Mouse (Mus musculus): ENCODE data around the gene Efcab5. TPM values are rescaled to one million over a fixed set of nuclear protein-coding genes. Genes with fewer than 3 reads are reported as not detected.

The Efcab5 gene
- 0.20 and 0.35 TPM in 2 replicates for polyA plus RNA-seq (2016; fragmentation: Nextera tagmentation; extraction: Ambion mirVana)

DNA sequence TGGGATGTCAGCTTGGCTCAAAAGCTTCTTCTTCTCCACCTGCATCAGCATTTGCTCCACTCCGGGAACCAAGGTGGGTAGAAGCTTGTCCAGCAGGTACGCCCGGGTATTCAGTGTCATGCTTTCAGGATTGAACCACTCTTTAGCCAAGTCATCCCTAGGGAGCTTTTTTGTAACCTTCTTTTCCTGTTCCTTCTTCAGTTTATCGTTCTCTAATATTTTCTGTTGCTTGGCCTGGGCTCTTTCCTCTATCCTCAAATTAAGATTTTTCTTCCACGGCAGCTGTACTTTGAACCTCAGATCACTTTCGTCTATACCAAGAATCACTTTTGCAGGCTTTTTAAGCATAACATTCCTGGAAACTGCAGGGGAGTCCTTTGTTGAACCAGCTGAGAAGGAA, at the start of gene Efcab5:
Gene Efcab5 (minus strand): TSS at position 101 of the 400 bp plus-strand sequence.
- no peak for ATAC-seq (ENCODE audit: insufficient number of reproducible peaks, insufficient read depth, low FRiP score, low TSS enrichment, low read depth)
- Histone ChIP-seq H3K36me3 (no peaks in the 10 kb centered on the region), H3K27ac (no peak within 1 kb of the TSS), H3K9ac (replicated peaks) (no peak within 1 kb of the TSS), H3K9me3 (no peaks in the 10 kb centered on the region), H3K4me2 (no peak within 1 kb of the TSS), H3K4me1 (replicated peaks) (peaks cover 6% of the 10 kb centered on the region), H3K27me3 (no peaks in the 10 kb centered on the region), H3K4me3 (replicated peaks) (no peak within 1 kb of the TSS)
- 87% methylated on average over 6 of the region's 6 CpGs for WGBS

DNA sequence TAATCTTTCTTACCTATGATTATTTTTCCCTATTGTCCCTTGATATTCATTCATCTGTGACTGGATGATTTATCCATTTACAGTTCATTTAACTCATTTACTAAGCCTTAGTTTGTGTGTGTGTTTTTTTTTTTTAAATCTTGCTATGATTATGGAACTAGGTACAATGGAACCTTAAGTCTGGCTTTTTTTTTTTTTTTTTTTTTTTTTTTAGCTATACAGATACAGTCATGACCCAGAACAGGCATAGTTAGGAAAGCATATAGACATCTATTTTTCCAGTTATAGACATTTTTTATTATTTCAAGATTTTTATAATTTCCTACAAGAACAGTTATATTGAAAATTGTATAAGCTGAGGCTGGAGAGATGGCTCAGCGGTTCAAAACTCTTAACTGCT, 46.5 kb upstream of the Efcab5 start:
- Histone ChIP-seq H3K27me3 (no peaks in the 10 kb centered on the region), H3K9ac (replicated peaks) (no peak overlapping the region), H3K9me3 (no peaks in the 10 kb centered on the region), H3K4me3 (replicated peaks) (no peak overlapping the region), H3K4me1 (replicated peaks) (no peaks in the 10 kb centered on the region), H3K27ac (no peak overlapping the region), H3K36me3 (no peaks in the 10 kb centered on the region), H3K4me2 (no peak overlapping the region)
- WGBS, result 90% methylated on average over 1 of the region's 1 CpGs
- ATAC-seq (ENCODE audit: insufficient number of reproducible peaks, insufficient read depth, low FRiP score, low TSS enrichment, low read depth), result no peak

DNA sequence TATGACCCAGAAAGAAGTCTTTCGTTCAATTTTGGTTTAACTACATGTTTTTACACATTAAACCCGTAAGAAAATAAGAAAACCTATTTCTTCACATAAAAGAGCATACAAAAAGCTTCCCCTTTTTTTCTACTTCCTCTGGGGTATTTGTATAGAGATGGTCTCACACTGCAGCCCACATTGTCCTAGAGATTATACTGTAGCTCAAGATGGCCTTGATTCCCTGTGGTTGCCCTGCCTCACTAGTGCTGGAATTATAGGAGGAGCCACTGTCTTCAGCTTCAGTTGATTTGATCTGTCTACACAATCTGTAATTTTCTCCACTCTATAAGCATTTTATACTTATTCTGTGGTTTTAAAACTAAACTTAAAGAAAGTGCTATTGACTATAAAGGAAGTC, 42.7 kb upstream of the Efcab5 start:
- no peaks in the 10 kb centered on the region for H3K4me1 ChIP-seq (replicated peaks)
- ATAC-seq (ENCODE audit: insufficient number of reproducible peaks, insufficient read depth, low FRiP score, low TSS enrichment, low read depth), result no peak
- 89% methylated on average over 2 of the region's 2 CpGs for WGBS
- H3K4me2 ChIP-seq, result no peak overlapping the region
- H3K36me3 ChIP-seq, result no peaks in the 10 kb centered on the region
- no peaks in the 10 kb centered on the region for H3K27me3 ChIP-seq
- H3K4me3 ChIP-seq (replicated peaks), result no peak overlapping the region
- H3K9me3 ChIP-seq, result no peaks in the 10 kb centered on the region
- no peak overlapping the region for H3K9ac ChIP-seq (replicated peaks)
- H3K27ac ChIP-seq, result no peak overlapping the region

DNA sequence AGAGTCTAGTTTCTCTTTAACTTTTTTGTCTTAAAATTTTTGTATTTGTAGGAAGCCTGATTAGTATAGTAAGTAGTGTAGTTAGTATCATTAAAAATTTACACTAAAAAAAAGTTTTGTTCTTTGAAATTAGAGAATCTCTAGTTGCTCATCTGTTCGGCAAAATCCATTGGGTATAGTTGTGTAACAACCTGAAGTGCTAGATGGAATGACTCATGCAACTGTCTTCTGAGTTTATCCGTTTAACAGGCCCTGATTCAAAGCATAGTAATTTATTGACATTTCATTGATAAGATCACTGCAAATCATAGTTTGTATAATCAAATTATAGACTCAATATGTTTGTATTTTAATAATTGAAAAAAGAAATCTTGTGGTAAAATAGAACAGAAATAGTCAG, 42.0 kb upstream of the Efcab5 start:
- no peaks in the 10 kb centered on the region for H3K9me3 ChIP-seq

DNA sequence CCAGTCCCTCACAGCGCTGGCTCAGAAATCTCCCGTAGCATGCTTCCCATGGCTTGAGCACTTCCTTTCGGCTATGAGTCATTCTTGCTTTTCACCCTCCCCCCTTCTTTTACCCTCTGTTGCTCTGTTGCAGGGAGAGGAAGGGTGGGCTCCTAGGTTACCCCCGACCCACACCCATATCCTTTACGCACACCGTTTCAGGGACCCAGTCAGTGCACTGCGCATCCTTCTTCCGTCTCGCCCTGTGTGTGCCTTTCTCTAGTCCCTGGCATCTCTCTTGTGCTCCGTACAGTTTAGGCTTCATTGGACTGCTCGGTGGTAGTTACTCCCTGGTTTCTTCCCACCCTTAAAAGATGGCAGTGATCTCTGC, 28.0 kb upstream of the Efcab5 start:
- Histone ChIP-seq H3K27ac (peak overlapping the region; percentile 92), H3K9ac (replicated peaks) (peak overlapping the region; percentile 88), H3K27me3 (no peaks in the 10 kb centered on the region), H3K4me3 (replicated peaks) (peak overlapping the region; percentile 86), H3K36me3 (no peaks in the 10 kb centered on the region), H3K4me2 (peak overlapping the region; percentile 85), H3K4me1 (replicated peaks) (peaks cover 12% of the 10 kb centered on the region), H3K9me3 (no peaks in the 10 kb centered on the region)
- peak; percentile 35; the same call in 1 of the 2 replicates for ATAC-seq (ENCODE audit: insufficient number of reproducible peaks, insufficient read depth, low FRiP score, low TSS enrichment, low read depth)
- WGBS, result 0% methylated on average over 11 of the region's 11 CpGs

More for the DNA sequence above, 42.0 kb upstream of the Efcab5 start:
- H3K4me2 ChIP-seq, result no peak overlapping the region
- H3K4me1 ChIP-seq (replicated peaks), result no peaks in the 10 kb centered on the region
- no peak overlapping the region for H3K9ac ChIP-seq (replicated peaks)
- no peak for ATAC-seq (ENCODE audit: insufficient number of reproducible peaks, insufficient read depth, low FRiP score, low TSS enrichment, low read depth)
- H3K36me3 ChIP-seq, result no peaks in the 10 kb centered on the region
- WGBS, result 84% methylated on average over 2 of the region's 2 CpGs
- H3K27me3 ChIP-seq, result no peaks in the 10 kb centered on the region
- no peak overlapping the region for H3K4me3 ChIP-seq (replicated peaks)
- H3K27ac ChIP-seq, result no peak overlapping the region

DNA sequence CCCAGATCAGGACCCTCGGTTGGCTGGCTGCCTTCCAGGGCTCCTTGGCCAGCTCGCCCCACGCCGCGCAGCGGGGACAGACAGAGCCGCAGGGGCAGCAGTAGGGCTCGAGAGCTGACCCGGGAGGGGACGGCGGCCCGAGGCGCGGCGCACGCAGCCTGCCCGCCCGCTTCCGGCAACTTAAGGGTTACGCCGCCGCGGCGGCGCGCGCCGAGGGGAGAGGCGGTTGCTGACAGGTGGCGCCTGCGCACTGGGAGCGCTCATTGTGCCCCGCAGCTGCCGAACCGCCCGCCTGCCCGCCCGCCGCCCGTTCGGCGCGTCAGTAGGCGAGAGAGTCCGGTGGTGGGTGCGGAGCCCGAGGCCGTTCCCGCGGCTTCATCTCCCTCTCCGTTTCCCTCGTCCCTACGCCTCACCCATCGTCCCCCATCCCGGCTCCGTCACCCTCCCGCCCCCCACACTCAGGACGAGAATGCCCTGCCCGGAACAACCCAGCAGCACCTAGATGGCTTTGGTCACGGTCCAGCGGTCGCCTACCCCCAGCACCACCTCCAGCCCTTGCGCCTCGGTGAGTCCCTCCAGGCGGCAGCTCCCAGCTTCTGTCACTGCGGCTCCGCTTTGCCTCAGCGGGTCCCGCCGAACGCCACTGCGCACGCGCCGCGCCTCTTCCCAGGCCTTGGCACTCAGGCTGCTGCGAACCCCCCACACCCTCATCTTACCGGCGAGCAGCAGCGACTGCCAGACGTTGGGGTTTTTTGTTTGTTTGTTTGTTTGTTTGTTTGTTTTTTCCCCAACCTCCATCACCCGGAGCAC, 27.4 kb upstream of the Efcab5 start, which contains the start of gene Ssh2:
Gene Ssh2 (plus strand): TSS at position 337 of the 810 bp plus-strand sequence.
- WGBS, result 0% methylated on average over 65 of the region's 82 CpGs
- Histone ChIP-seq H3K9ac (replicated peaks) (peak within 1 kb of the TSS; percentile 88), H3K27me3 (no peaks in the 10 kb centered on the region), H3K27ac (peak within 1 kb of the TSS; percentile 92), H3K4me2 (peak within 1 kb of the TSS; percentile 85), H3K9me3 (no peaks in the 10 kb centered on the region), H3K36me3 (no peaks in the 10 kb centered on the region), H3K4me3 (replicated peaks) (peak within 1 kb of the TSS; percentile 86), H3K4me1 (replicated peaks) (peaks cover 12% of the 10 kb centered on the region)
- ATAC-seq (ENCODE audit: insufficient number of reproducible peaks, insufficient read depth, low FRiP score, low TSS enrichment, low read depth), result peak; percentile 86

DNA sequence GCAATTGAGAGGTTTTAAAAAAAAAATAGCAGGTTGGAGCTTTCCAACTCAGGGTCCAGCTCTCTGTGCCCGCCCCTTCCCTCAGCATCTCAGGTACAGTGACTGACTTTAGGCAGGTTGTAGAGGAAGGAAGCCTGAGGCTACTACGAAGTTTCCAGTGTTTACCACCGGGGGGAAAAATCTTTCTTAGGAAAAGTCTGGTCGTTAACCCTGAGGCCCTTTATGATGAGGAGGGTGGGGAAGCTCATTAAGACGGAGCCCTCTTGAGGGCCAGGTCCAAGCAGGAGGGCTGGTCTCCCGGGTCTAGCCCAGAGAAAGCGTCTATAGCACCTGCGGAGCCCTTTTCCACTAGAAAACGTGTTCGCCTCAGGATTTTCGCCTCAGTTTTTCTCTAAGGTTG, 26.7 kb upstream of the Efcab5 start:
- H3K9ac ChIP-seq (replicated peaks), result peak overlapping the region; percentile 88
- H3K9me3 ChIP-seq, result no peaks in the 10 kb centered on the region
- WGBS, result 1% methylated on average over 11 of the region's 11 CpGs
- ATAC-seq (ENCODE audit: insufficient number of reproducible peaks, insufficient read depth, low FRiP score, low TSS enrichment, low read depth), result no peak
- peak overlapping the region; percentile 86 for H3K4me3 ChIP-seq (replicated peaks)
- H3K36me3 ChIP-seq, result no peaks in the 10 kb centered on the region
- peak overlapping the region; percentile 92 for H3K27ac ChIP-seq
- peaks cover 12% of the 10 kb centered on the region for H3K4me1 ChIP-seq (replicated peaks)
- H3K4me2 ChIP-seq, result peak overlapping the region; percentile 85
- H3K27me3 ChIP-seq, result no peaks in the 10 kb centered on the region

DNA sequence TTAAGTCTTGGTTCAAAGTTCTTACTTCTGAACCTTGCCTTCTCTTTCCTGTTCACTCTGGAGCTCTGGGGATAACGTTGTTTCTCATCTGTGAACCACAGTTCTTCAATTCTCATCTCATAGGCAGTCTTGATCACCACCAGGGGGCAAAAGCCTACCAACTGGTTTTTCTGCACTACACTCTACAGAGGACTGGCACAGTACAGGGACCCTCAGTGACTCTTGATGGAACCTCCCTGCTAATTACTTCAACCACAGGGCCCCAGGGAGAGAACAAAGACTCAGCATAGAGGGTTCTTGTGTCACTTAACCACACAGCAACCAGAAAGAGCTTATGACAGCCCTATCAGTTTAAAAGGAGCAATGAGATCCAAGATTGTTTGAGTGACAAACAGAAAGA, 26.0 kb upstream of the Efcab5 start:
- no peak overlapping the region for H3K4me2 ChIP-seq
- no peak overlapping the region for H3K4me3 ChIP-seq (replicated peaks)
- no peaks in the 10 kb centered on the region for H3K27me3 ChIP-seq
- no peaks in the 10 kb centered on the region for H3K36me3 ChIP-seq
- H3K9ac ChIP-seq (replicated peaks), result no peak overlapping the region
- no peak for ATAC-seq (ENCODE audit: insufficient number of reproducible peaks, insufficient read depth, low FRiP score, low TSS enrichment, low read depth)
- no peak overlapping the region for H3K27ac ChIP-seq
- H3K4me1 ChIP-seq (replicated peaks), result peaks cover 12% of the 10 kb centered on the region
- H3K9me3 ChIP-seq, result no peaks in the 10 kb centered on the region
- WGBS, result 5% methylated on average over 1 of the region's 1 CpGs

DNA sequence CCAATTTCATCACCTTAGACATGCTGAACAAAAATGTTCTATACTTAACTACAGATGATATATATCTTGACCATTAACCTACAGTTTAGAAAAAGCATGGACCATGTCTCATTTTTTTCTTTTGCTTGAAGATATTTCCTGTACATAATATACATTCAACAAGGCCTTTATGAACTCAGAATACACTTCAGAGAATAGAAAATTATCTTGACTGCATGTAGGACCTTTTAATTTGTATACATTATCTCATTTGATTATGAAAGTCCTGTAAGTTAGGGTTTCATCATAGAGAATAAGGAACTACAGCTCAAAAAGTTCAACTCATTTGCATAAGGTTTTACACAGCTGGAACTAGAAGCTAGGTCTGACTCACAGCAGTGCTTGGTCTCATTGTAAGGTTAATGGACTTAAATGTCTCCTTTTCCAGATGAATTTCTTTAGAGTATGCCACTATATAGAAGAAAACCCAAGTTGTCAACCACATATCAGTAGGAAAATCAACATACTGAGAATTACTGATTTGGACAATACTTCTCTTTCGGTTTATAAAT, 25.4 kb upstream of the Efcab5 start:
- WGBS, result 90% methylated on average over 1 of the region's 1 CpGs
- no peak for ATAC-seq (ENCODE audit: insufficient number of reproducible peaks, insufficient read depth, low FRiP score, low TSS enrichment, low read depth)

DNA sequence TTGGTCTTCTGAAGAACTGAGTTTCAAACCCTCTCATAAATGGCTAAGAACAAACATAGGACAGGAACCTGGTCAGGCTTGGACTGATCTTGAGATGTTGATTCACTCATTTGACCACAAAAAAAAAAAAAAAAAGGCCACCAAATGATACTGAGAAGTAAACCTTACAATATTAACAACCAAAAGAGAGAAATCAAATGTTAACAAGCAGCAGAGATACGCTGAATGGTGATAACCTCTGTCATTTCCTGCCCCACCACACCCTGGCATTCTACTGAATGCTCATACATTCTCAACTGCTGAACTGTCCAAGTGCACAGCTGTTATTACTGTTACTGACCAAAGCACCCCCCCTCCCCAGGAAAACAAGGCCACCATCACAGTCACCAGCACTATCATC, 11.9 kb upstream of the Efcab5 start:
- H3K4me1 ChIP-seq (replicated peaks), result peaks cover 10% of the 10 kb centered on the region
- H3K27me3 ChIP-seq, result no peaks in the 10 kb centered on the region
- WGBS, result 93% methylated on average over 1 of the region's 1 CpGs
- no peak overlapping the region for H3K4me2 ChIP-seq
- no peak for ATAC-seq (ENCODE audit: insufficient number of reproducible peaks, insufficient read depth, low FRiP score, low TSS enrichment, low read depth)
- no peak overlapping the region for H3K9ac ChIP-seq (replicated peaks)
- no peaks in the 10 kb centered on the region for H3K9me3 ChIP-seq
- H3K27ac ChIP-seq, result no peak overlapping the region
- H3K4me3 ChIP-seq (replicated peaks), result no peak overlapping the region
- no peaks in the 10 kb centered on the region for H3K36me3 ChIP-seq

More for the DNA sequence above, 25.4 kb upstream of the Efcab5 start:
- Histone ChIP-seq H3K4me3 (replicated peaks) (no peak overlapping the region), H3K4me1 (replicated peaks) (peaks cover 12% of the 10 kb centered on the region), H3K9ac (replicated peaks) (no peak overlapping the region), H3K4me2 (no peak overlapping the region), H3K9me3 (no peaks in the 10 kb centered on the region), H3K27me3 (no peaks in the 10 kb centered on the region), H3K36me3 (no peaks in the 10 kb centered on the region), H3K27ac (no peak overlapping the region)

DNA sequence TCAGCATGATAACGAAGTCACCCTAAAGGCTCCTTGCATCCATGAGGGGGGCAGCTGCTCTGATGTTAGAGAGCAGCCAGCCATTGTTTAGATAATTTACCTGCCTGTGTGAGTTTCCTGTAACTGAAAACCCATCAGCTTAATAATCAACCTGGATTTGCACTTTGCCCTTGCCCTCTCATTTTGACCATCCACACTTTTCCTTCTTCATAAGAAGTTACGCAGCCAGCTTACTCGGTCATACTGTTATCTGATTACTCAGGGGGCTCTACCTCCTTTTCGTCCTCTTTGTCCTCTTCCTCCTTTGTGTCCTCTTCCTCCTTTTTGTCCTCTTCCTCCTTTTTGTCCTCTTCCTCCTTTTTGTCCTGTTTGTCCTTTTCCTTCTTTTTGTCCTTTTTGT, 10.9 kb upstream of the Efcab5 start:
- Histone ChIP-seq H3K27ac (no peak overlapping the region), H3K4me2 (no peak overlapping the region), H3K4me1 (replicated peaks) (peaks cover 11% of the 10 kb centered on the region), H3K9me3 (no peaks in the 10 kb centered on the region), H3K9ac (replicated peaks) (no peak overlapping the region), H3K36me3 (no peaks in the 10 kb centered on the region), H3K4me3 (replicated peaks) (no peak overlapping the region), H3K27me3 (no peaks in the 10 kb centered on the region)
- ATAC-seq (ENCODE audit: insufficient number of reproducible peaks, insufficient read depth, low FRiP score, low TSS enrichment, low read depth), result no peak
- WGBS, result 63% methylated on average over 4 of the region's 4 CpGs

All from limb, embryonic 12.5 days (tissue).